Mouse (Mus musculus) right cerebral cortex, postnatal 14 days (tissue): ENCODE measurements at regions not wholly inside any gene's neighbourhood (a gene's known extent, or its start where the extent isn't known, plus 50 kb on each side); places are given as distances from the start of the nearest gene placed in this dataset.
A peak's percentile ranks its signal among the peaks of the same experiment; 100 is the strongest.

Experiments
- DNase-seq: peaks from one replicate; pipeline ENCODE4 v3.0.0; 2022

DNA sequence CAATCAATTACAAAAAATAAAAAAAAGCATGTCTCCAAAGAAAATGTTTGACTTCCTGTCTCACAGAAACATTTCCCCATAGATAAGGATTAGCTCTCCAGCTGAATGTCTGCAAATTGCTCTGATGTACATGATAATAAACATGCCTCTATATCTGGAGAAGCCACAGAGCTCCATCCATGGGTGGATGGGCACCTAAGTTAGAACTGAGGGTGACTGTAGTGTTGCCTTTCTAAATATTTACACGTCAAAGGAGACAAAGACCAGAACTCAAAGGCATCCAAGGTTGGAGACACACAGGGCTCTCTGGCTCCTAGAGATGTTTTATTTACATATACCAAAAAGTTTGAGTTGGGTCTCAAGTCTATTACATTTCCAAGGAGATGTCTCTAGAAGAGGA, 427.1 kb upstream of the Map3k7 start:
- DNase-seq: no peak

DNA sequence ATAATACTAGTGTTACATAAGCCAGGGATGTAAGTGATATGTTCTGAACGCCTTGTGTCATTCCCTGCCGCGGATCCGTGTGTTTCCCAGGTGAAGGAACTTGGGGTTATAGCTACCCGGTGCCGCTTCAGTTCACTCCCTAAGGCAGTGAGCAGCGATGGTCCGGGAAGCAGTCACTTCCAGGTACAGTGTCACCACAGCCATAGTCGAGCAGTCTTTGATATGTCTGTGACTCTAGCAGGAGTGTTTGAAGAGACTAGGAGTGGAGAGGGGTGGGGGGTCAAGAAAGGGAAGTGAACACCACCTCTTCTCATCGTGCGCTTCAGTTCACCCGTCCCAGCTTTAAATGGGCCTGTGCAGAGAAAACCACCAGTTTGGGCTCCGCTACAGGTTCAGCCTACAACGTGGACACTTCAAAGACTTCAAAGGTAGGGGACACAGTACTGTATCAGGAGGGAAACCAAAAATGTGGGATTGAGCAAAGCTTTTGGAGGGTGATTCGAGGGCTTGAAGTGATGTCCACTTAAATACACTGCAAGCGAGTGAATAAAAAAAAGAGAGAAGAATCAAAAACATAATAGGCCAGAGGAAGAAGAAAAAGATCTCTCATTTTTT, 410.0 kb upstream of the Map3k7 start:
- no peak for DNase-seq

DNA sequence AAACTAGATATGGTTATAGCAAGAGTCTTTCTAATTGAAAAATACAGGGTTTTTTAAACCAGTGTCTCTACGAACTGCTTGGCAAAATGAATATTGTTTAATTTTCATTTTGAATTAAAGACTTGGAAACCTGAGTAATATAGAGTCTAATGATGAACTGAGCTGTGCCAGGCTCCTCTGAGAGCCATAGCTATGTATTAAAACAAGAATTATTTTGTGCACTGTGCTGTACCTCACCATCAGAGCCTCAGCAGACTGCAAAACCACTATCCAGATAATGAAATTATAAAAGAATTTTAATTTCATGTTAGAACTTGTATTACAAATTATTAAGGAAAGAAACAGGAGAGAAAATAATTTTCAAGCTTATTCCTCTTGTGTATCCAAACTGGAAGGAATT, 408.8 kb upstream of the Map3k7 start:
- DNase-seq: no peak

DNA sequence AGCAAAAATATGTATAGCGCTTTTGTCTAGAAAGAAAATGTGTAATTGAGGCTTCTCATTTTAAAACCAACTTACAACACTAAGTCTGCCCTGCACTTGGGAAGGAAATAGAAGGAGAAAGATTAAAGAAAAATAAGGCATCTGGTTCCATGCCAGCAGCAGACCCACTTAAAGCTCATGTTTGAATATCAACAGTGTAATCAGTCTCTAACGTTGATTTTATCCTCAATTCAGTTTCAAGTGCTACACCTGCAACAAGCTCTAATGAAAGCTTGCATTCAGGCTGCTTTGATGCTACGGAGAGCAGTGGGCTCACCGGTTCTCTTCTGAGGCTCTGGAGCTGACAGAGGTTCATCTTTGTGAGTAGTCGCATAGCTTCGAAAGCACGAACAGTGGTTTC, 406.6 kb upstream of the Map3k7 start:
- DNase-seq: no peak

DNA sequence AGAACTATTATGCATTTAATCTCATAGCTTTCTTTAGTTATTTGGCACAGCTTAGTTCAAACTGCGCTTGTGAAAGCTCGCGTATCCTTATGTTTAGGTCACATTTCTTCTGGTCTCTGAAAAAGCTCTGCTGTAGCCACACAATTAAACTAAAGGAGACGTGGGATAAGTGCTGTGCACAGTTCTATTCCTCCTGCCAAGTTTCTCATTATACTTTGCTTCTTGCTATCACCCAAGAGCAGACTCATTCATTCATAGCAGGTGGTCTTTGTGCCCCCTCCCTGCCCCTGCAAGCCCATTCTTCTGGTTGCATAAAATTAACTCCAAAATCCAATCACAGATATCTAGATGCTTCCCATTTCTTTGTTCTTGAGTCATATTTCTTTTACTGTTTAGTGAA, 403.6 kb upstream of the Map3k7 start:
- DNase-seq: no peak

DNA sequence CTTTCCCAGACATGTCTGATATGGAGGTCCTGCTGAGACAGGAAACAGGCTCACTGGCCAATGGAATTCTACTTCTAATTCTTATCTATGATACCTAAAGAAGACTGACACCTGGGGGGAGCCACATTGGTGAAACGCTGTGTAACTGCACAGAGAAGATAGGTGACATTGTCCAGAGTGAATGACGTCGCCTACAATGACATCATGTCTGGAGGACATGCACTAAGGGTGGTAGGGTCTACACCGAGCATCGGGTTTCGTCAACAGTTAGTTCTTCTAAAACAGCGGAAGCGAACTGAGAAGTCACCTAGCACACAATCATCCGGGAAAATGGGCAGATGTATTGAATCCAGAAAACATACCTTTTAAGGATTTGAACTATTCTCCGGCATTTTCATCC, 402.7 kb upstream of the Map3k7 start:
- no peak for DNase-seq

DNA sequence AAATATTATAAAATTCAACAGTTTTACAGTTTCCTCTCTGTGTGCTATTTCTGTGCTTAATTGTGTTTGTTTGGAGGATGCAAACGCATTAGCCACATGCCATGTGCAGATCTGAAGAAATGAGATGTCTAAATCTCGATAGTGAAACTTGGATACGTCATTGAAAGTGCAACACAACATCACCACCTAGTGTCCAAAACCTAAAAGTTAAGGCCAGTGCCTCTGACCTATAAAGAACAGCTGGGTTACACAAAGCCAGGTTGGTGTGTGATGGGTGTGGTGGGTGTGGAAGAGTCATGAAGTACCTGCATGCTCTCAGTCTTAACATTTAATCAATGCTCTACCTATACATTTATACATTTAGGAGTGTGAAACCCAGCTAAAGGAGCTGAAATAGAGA, 402.1 kb upstream of the Map3k7 start:
- no peak for DNase-seq

DNA sequence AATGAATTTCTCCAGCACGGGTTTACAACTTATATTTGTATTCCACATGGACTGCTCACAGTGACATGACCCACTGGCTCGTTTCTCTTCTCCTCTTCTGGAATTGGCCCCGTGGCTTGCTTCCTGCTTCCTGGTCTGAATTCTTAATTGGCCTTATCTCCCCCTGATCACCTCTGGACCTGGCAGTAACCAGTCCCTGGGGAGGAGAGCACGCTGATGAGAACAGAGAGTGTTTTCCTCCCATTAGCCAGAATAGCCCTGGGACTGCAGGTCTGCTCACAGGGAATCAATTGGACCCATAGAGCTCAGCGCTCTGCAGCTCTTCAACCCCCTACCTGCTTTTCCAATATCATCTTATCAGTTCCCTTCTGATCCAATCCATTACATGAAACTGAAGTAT, 397.7 kb upstream of the Map3k7 start:
- no peak for DNase-seq

DNA sequence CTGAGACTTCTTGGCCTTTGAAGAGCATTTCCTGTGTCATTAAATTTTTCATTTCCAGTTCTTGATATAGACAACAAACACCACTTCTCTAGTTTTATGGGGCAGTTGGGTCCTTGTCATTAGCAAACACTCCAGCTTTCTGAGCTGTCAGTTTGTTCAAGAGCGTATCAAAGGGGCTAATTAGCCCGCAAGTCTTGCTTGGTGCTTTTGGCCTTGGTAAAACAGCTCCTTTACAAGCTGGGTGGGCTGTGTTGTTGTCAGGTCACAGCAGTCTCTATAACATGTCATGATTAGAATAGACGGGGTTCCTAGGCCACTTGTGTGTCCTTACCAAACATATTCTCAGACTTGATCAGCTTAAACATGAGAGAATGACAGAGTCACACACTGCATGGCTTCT, 397.1 kb upstream of the Map3k7 start:
- DNase-seq: no peak

DNA sequence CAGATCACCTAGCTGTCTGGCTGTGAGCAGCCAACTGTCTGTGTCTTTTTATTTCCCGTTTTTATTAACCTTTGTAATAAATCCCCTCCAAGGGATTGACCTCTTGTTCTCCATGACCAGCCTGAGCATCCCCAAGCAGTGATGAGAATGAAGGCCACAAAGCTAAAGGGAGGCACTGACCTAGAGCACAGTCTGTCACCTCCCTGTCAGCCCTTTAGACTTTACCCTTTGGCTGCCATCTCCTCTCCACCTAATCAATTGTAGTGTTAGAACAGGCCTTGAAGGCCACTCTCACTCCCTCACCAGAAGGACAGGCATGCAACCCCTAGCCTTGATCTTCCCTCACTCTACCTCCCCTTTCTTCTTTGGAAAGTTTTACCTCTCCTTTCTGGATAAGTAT, 394.2 kb upstream of the Map3k7 start:
- DNase-seq: no peak

DNA sequence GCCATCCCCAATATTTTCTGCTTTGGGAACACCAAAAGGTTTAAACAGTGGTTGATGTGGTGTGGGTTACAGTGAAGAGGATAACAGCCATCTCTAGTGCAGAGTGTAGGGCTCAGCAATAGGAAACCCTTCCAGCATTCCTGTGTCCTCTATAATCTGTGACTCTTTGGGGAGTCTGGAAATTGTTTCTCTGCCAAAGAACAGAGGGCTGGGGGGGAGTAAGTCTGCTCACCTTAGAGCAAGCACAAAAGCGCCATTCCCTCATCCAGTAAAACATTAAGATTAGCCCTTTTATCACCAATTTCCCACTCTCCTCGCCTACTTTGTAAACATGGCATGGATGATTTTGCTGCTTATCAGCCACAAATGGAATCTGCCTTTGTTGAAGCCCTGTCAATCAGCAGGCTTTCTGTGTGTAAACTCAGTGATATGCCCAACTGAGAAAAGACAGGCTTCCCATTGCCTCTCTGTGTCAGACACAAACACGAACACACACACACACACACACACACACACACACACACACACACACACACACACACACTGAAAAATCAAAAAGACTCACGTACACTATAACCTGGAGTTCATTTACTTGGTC, 386.8 kb upstream of the Map3k7 start:
- no peak for DNase-seq

DNA sequence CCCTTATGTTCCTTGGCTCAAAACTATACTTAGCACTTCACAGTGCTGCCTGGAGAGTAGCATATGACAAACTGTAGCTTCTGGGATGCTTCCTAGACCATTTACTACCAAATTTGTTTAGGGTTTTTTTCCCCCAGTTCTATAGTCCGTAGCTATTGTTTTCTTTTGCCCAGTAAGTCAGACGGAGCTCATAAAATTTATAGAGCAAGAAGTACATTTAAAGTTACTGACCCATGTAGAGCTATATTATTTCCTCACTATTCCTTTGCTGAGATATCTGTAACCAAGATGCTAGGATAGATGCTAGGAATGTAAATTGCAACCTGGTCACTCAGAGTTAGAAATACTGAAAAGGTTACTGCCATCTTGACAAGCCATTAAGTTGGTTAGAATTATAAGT, 380.4 kb upstream of the Map3k7 start:
- no peak for DNase-seq

DNA sequence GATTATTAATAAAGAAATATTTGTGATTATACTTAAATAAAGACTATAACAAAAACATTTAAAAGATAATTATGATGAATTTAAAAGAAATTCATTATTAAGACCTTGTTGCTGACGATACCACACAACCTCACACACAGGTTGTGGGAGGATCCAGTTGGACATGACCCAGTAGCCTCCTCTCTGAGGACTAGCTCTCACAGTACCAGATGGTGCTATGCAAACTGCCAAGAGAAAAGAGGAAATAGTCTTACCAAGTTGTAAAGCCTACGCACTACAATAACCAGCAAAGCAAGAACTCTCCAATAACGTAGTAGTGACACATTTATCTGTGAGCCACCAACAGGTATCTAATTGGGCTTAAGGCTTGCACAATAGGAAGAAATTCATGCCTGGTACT, 379.7 kb upstream of the Map3k7 start:
- DNase-seq: no peak

DNA sequence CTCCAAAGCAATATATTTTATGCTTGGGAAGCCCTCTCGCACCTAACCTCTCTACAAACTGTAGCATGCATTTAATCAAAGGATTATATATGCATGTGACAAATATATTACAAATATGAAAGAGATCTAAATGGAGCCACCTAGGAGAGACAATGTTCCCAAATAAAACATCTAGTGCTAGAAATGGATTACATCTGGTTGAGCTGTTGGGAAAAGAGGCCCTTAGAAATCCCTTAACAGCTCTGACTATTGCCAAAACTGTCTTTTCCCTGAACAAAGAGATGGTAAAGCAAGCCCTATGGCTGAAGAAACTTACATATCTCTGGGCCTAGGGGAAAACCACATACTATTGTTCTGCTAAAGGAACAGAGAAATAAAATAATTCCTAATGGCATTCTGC, 369.8 kb upstream of the Map3k7 start:
- DNase-seq: no peak

DNA sequence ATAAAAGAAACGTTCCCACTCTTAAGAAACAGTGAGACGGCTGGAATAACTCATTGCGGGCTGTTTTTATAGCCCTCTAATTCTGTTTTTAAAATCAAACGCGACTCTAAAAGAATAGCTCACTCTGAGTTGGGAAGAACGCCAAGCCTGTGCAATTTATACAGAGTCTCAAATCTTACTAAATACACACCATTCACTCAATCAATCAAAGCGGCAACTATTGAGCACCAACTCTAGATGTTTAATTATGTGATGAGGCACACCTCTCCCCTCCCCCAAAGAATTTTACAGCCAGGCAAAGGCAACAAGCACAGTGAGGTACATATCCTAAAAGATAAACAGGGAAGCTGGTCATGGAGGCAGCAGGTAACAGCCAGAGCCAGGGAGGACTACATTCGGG, 362.4 kb upstream of the Map3k7 start:
- no peak for DNase-seq

DNA sequence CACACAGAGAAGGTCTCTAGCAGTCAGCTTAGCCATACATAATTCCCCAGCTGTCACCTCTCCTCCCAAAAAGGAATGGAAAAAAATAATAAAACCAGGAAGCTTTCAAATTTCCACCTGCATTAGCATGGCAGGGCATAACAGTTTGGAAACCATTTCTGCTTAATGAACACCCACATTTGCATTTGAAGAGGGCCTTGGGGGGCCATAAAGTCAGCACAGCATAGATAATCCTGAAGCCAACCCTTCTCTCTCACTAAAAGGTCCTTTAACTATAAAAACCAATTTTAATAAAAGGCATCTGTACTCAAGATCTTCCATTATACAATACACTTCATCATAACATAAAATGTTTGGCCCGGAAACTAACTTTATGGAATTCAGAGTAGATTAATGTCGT, 360.1 kb upstream of the Map3k7 start:
- no peak for DNase-seq

DNA sequence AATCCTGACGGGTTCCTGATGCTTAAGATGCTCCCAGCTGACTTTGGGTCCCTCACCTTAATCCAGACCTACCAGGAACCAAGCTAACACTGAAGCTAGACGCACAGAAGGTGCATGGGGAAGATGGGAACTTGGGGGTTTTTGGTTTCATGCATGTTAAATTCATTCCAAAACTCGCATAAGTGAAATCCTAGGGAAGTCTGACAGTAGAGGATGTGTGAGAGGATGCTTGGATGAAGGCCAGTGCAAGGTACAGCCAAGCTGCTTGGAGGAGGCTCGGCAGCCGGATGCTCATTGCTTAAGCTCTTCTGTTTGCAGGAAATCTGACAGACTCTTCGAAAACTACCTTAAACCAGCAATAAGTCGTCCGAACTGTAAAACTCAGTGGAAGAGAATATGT, 355.1 kb upstream of the Map3k7 start:
- peak; percentile 48 for DNase-seq

DNA sequence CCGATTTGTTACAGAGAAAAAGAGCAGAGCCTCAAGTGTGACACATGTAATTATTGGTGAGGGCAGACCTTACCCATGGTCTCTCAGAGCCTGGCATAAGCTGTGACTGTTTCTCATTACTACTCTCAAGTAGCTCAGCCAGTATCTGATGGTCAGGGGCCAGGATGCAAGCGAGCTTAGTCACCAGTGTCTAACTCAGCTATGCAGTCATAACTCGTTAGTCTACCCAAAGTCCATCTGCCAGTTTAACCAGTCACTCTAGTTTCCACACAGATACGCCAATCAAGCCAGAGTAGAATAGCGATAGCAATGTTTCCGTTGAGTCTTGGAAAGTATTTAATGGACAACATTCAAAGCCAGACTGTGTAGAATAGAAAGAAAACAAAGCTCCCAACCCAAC, 354.3 kb upstream of the Map3k7 start:
- DNase-seq: no peak

DNA sequence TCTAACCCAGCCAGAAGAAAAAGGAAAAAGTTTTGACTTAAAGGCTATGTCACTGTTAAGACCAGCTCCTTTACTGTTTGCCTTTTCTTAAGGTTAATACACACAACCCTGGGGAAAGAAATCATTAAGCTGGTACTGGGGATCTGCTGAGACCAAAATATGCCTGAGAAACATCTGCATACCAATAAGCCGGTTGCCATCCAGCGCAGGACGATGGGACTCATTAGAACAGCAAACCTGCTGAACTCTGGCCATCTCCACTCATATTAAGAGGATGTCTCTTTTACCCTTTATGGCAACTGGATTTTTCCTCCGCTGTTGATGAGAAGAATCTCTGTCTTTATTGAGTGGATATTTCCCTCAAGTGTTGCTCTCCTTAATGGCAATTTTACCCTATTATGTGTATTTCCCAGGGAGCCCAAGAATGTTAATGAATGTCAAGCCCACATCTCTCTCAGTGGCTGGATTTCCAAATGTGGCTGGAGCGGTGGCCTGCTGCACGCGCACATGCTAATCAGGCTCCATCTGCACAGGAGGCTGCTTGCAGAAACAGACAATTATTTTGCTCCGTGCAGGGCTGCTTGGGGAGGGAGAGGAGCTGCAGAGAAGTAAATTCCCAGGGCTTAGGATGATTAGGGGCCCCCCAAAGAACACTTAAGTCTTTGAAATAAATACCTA, 351.6 kb upstream of the Map3k7 start:
- no peak for DNase-seq

DNA sequence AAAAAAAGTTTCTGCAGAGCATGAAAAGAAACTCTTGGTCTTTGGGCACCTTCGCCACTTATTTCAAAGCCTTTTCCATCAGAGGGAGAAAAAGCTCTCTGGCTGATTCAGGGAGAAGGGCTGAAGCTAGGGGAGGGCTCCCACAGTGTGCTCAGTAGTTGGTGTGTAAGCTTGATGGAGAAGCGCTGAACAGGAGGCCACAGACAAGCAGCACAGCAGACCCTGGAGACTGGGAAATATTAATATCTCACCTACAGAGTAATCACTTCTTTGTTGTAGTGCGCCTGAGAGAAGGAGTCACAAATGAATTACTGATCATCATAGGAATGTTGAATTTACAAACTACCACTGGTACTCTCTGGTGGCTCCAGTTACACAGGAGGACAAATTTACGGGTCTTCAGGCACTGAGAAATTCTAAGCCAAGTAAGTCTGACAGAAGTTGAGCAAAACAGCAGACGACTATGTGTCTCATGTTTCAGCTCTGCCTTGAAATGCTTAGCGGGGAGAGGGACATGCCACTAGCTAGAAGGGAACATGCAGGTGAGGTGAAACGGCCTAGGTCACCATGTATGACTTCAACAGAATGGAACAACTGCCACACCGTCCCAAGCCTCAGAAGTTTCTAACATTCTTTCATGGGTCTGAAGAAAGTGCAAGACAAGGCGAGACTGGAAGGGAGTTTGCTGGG, 350.9 kb upstream of the Map3k7 start:
- no peak for DNase-seq

DNA sequence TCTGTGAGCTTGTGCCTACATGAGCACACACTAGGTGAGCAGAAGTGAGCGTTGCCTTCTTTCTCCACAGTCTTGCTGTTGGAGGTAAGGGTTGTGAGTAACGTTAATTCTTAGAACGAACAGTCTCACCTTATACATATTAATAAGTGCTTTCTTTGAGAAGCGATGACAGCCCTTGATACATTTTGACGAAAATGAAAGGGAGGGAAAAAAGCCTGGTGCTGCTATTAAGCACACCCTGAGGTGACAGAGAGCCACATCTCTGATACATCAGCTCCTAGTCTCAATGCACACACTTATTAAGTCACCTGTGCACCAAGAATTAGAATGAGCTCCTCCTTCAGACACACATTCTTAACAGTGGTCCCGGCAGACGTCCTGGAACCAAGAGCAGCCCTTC, 346.3 kb upstream of the Map3k7 start:
- no peak for DNase-seq

DNA sequence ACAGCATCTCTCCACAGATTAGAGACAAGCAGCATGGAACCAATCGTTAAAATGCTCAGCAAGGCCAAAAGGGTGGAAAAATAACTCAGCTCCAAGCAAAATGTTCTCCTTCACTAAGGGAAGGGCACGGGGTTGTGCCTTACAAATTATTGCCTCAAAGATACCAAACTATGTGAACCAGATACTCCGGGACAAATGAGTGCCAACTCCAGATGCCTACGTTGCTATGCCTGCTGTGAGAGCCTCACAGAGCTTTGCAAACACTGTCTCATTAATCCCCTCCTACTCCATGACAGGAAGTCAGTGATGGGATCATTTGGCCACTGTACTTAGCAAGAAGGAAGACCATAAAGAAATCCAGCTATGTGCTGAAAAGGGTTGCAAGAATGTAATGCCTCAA, 345.9 kb upstream of the Map3k7 start:
- no peak for DNase-seq

DNA sequence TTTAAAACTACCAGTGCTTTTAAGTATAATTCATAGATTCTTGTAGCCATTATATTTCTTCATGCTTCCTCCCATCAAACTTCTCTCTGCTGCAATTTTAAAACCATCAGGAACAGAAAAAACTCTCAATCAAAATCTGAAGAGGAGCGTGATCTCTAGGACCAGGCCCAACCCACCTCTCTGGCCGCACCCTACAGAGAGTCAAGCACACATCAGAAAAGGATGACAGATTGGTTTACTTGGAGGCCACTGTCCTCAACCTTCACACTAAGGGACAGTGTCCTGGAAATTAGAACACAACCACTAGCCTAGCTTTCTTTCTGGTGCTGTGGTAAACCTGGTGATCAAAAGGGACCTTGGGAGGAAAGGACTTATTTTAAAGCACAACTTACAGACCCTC, 342.7 kb upstream of the Map3k7 start:
- DNase-seq: no peak

DNA sequence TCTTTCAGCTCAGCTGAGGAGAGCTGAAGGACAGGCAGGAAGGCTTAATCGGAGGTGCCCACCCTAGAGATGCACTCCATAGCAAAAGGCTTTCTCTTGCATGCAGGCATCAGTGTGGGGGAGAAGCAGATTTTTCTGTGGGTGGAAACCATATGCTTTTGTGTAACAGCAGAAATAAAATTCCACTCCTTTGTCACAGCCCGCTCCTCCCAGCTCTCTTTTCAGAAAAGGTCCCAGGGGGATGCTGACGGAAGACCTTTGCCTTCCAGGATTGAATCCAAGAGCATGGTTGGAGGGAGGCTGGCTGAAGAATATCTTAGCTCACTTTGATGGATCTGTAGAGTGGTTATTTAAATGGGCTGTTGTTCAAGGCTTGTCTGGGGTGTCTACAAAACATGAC, 336.8 kb upstream of the Map3k7 start:
- no peak for DNase-seq
